Mouse (Mus musculus) thymus, adult 2 months (tissue): ENCODE measurements around the gene Rnf24.

Source experiments
- CTCF ChIP-seq: fragments of 200-500 bp; IDR thresholded peaks from 2 replicates; pipeline ENCODE4 v1.5.1; 2012; ENCODE audit warnings: mild to moderate bottlenecking, control low read depth, low read length, moderate library complexity, borderline replicate concordance; ENCODE audit not compliant: control insufficient read depth, poor library complexity, insufficient read depth; ENCODE audit errors: extremely low read depth
- POLR2A ChIP-seq: fragments of 200-500 bp; IDR thresholded peaks from 2 replicates; pipeline ENCODE4 v1.6.1; 2012; ENCODE audit warnings: mild to moderate bottlenecking, low read length, control low read depth, moderate library complexity; ENCODE audit not compliant: control insufficient read depth, poor library complexity, insufficient read depth; ENCODE audit errors: extremely low read depth

GRCm38 (mm10) chr2:131379541-131379940 is 26.8 kb upstream of the Rnf24 start:
- TF ChIP-seq POLR2A (no peak), CTCF (no peak)
